Mouse (Mus musculus) gastrocnemius, postnatal 14 days (tissue): ENCODE data around the gene Slpi. TPM values are rescaled to one million over a fixed set of nuclear protein-coding genes. Genes with fewer than 3 reads are reported as not detected.

Experiments
- DNase-seq: peaks from one replicate; pipeline ENCODE4 v3.0.0; 2021; ENCODE audit warnings: mixed read lengths
- intact Hi-C: fragments of 180-260 bp; cut with DNase I; formaldehyde crosslinking; loops from one replicate; pipeline ENCODE4 v1.15.1; 2025; ENCODE audit warnings: low total_unique reads
- total RNA-seq, 2 experiments: library from RNA; stranded (reverse); gene quantifications; 2 replicates each; pipeline ENCODE4 v1.2.3; 2021

The Slpi gene
- total RNA-seq, 2 experiments from 2014 or later = 0.64 to 0.66 TPM

GRCm38 (mm10) chr2:164422675-164423393, 33.9 kb upstream of the Slpi start:
- DNase-seq = no peak

GRCm38 (mm10) chr2:164421979-164422378, 33.1 kb upstream of the Slpi start:
- intact Hi-C loops = no loop called here
- no peak for DNase-seq

More at GRCm38 (mm10) chr2:164422675-164423393, 33.9 kb upstream of the Slpi start:
- intact Hi-C loops = no loop called here

GRCm38 (mm10) chr2:164421306-164421705, 32.4 kb upstream of the Slpi start:
- DNase-seq = no peak
- intact Hi-C loops = no loop called here

- intact Hi-C loops = loop anchor here (5.0 kb wide), 1 partner anchor 43 kb away; the partner anchor contains the start of gene Gm20458
- DNase-seq = no peak
These were observed 30.6 kb upstream of the Slpi start for GRCm38 (mm10) chr2:164419489-164419888.

- DNase-seq = no peak
- intact Hi-C loops = loop anchor here (5.0 kb wide), 1 partner anchor 44 kb away; the partner anchor contains the start of gene Gm20458
These were observed 29.5 kb upstream of the Slpi start for GRCm38 (mm10) chr2:164418308-164418875.

GRCm38 (mm10) chr2:164417198-164417597, 28.3 kb upstream of the Slpi start:
- no peak for DNase-seq
- intact Hi-C loops = loop anchor here (5.0 kb wide), 1 partner anchor 45 kb away; the partner anchor contains the start of gene Gm20458

GRCm38 (mm10) chr2:164414581-164414980, 25.7 kb upstream of the Slpi start:
- DNase-seq = no peak
- intact Hi-C loops = loop anchor here (2.0 kb wide), 1 partner anchor 104 kb away; no protein-coding TSS in a partner anchor

GRCm38 (mm10) chr2:164414167-164414566, 25.3 kb upstream of the Slpi start:
- intact Hi-C loops = loop anchor here (2.0 kb wide), 1 partner anchor 105 kb away; no protein-coding TSS in a partner anchor

GRCm38 (mm10) chr2:164407708-164408107, 18.8 kb upstream of the Slpi start:
- peak; percentile 68 for DNase-seq
- intact Hi-C loops = loop anchor here (2.0 kb wide), 1 partner anchor 303 kb away; no protein-coding TSS in a partner anchor

More at GRCm38 (mm10) chr2:164414167-164414566, 25.3 kb upstream of the Slpi start:
- no peak for DNase-seq

GRCm38 (mm10) chr2:164405519-164405918, 16.6 kb upstream of the Slpi start:
- intact Hi-C loops = no loop called here
- DNase-seq = no peak

- DNase-seq = no peak
- intact Hi-C loops = no loop called here
These were observed 16.2 kb upstream of the Slpi start, which contains the start of gene Matn4 for GRCm38 (mm10) chr2:164405060-164405459. Gene Matn4, minus strand, starts transcription at chr2:164405160.

- peak; percentile 67 for DNase-seq
These were observed 15.4 kb upstream of the Slpi start for GRCm38 (mm10) chr2:164404082-164404990.

GRCm38 (mm10) chr2:164403396-164404081, 14.6 kb upstream of the Slpi start:
- no peak for DNase-seq
- intact Hi-C loops = no loop called here

More at GRCm38 (mm10) chr2:164404082-164404990, 15.4 kb upstream of the Slpi start:
- intact Hi-C loops = no loop called here

GRCm38 (mm10) chr2:164402906-164403305, 14.0 kb upstream of the Slpi start, which contains the start of gene Rbpjl:
Gene Rbpjl, plus strand, starts transcription at chr2:164403141.
- intact Hi-C loops = no loop called here
- DNase-seq = peak; percentile 73

- DNase-seq = no peak
- intact Hi-C loops = no loop called here
These were observed 8.0 kb upstream of the Slpi start for GRCm38 (mm10) chr2:164396911-164397310.

GRCm38 (mm10) chr2:164396076-164396475, 7.2 kb upstream of the Slpi start:
- intact Hi-C loops = no loop called here
- DNase-seq = no peak

- intact Hi-C loops = no loop called here
- DNase-seq = no peak
These were observed 4.2 kb upstream of the Slpi start for GRCm38 (mm10) chr2:164393126-164393525.

GRCm38 (mm10) chr2:164389499-164389898, 604 bp upstream of the Slpi start:
- DNase-seq = peak; percentile 82
- intact Hi-C loops = loop anchor here (10.0 kb wide), 1 partner anchor 255 kb away; no protein-coding TSS in a partner anchor

- DNase-seq = peak; percentile 22
- intact Hi-C loops = loop anchor here (10.0 kb wide), 1 partner anchor 252 kb away; no protein-coding TSS in a partner anchor
These were observed 1.9 kb downstream of the Slpi start for GRCm38 (mm10) chr2:164386953-164387352.
